Mouse (Mus musculus) small intestine, adult 2 months (tissue): ENCODE results near the gene Kbtbd4.

Experiments
- CTCF ChIP-seq: fragments of 200-500 bp; IDR thresholded peaks from 2 replicates; pipeline ENCODE4 v1.5.1; 2012; ENCODE audit warnings: low read depth, mild to moderate bottlenecking, control low read depth, inconsistent platforms, low read length, moderate library complexity, mixed read lengths; ENCODE audit not compliant: insufficient replicate concordance, insufficient read length; ENCODE audit errors: extremely low read depth
- POLR2A ChIP-seq: fragments of 200-500 bp; IDR thresholded peaks from 2 replicates; pipeline ENCODE4 v1.6.1; 2012; ENCODE audit warnings: low read depth, mild to moderate bottlenecking, control low read depth, inconsistent platforms, low read length, moderate library complexity

- TF ChIP-seq CTCF (no peak), POLR2A (no peak)
These were observed 51.5 kb downstream of the Kbtbd4 start for GRCm38 (mm10) chr2:90956053-90956452.
